Mouse (Mus musculus): Measurements from ENCODE around the gene Ano5. TPM values are rescaled to one million over a fixed set of nuclear protein-coding genes. Genes with fewer than 3 reads are reported as not detected.

Gene Ano5
- total RNA-seq, 1 experiment = 0.22 TPM

DNA sequence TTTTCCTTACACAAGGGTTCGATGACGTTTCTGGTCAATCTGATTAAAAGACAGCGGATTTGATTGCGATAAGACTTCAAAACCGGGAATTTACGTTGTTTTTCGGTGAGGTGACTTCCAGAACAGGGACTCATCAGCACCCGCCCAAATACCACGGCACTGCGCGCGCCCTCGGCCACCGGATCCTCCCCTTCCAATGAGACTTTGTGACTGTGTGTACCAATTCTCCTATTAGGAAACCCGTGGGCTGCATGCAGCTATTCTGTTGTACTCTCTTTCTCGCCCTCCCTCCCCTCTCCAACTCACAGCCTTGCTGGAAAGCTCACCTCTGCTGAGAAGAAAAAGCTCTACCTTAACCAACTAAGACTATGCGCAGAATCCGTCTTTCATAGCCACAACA, 111.4 kb downstream of the Ano5 start:
- in situ Hi-C loops (cut with MboI; ENCODE audit: low sequenced_read_pairs in 2 of 2, unreplicated experiment in 2 of 2) = no loop called here

DNA sequence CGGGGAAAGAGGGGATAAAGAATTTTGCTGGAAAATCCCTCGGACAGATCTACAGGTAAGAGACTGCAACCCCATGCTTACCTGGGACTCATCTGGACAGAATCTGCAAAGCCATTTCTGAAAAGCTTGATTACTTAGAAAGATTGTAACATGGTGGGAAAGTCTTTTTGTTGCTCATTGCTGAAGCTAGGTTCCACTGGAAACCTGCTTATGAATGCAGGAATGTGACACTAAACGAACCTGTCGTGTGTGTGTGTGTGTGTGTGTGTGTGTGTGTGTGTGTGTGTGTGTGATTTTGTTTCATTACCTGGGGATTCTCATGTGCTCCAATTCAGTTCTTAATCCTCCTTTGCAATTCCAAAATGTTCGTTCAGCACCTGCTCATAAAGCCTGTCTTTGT, 111.8 kb downstream of the Ano5 start:
- no peaks in the 10 kb centered on the region for H3K36me3 ChIP-seq (ENCODE audit: control insufficient read depth, insufficient read depth, low read length, poor library complexity, severe bottlenecking)
- H3K27ac ChIP-seq (ENCODE audit: insufficient read depth, low read depth, low read length, poor library complexity, severe bottlenecking) = no peak overlapping the region
- no peak for TF ChIP-seq ZNF384 (IDR thresholded peaks at IDR 0.05; ENCODE audit: low read depth, low read length)
- TF ChIP-seq MAFK (IDR thresholded peaks at IDR 0.05; ENCODE audit: insufficient read depth, low read depth, low read length) = no peak
- no peak for TF ChIP-seq CHD2 (IDR thresholded peaks at IDR 0.05; ENCODE audit: low read depth, low read length)
- TF ChIP-seq HCFC1 (IDR thresholded peaks at IDR 0.05; ENCODE audit: borderline replicate concordance, insufficient read depth, low read length) = no peak
- TF ChIP-seq ZC3H11A (IDR thresholded peaks at IDR 0.05; ENCODE audit: borderline replicate concordance, low read depth, low read length) = no peak
- no peak overlapping the region for H3K4me3 ChIP-seq (ENCODE audit: insufficient read depth in 1 of 2, low read depth in 1 of 2, low read length in 2 of 2, poor library complexity in 1 of 2, severe bottlenecking in 1 of 2)
- no peak overlapping the region for H3K9ac ChIP-seq (ENCODE audit: insufficient read depth, low read depth, low read length, poor library complexity, severe bottlenecking)
- in situ Hi-C loops (cut with MboI; ENCODE audit: low sequenced_read_pairs in 2 of 2, unreplicated experiment in 2 of 2) = no loop called here
- no peak for DNase-seq (ENCODE audit: low read depth, low spot score)
- H3K4me1 ChIP-seq (ENCODE audit: control insufficient read depth in 2 of 2, insufficient read depth in 2 of 2, low read length in 2 of 2, poor library complexity in 1 of 2) = no peaks in the 10 kb centered on the region
- H3K9me3 ChIP-seq (ENCODE audit: control insufficient read depth, insufficient read depth, low read depth, low read length) = no peaks in the 10 kb centered on the region

More for the DNA sequence above, 111.4 kb downstream of the Ano5 start:
- H3K27ac ChIP-seq (ENCODE audit: insufficient read depth, low read depth, low read length, poor library complexity, severe bottlenecking) = no peak overlapping the region
- DNase-seq (ENCODE audit: low read depth, low spot score) = no peak
- no peaks in the 10 kb centered on the region for H3K9me3 ChIP-seq (ENCODE audit: control insufficient read depth, insufficient read depth, low read depth, low read length)
- no peaks in the 10 kb centered on the region for H3K36me3 ChIP-seq (ENCODE audit: control insufficient read depth, insufficient read depth, low read length, poor library complexity, severe bottlenecking)
- TF ChIP-seq ZNF384 (IDR thresholded peaks at IDR 0.05; ENCODE audit: low read depth, low read length) (no peak), CHD2 (IDR thresholded peaks at IDR 0.05; ENCODE audit: low read depth, low read length) (no peak), HCFC1 (IDR thresholded peaks at IDR 0.05; ENCODE audit: borderline replicate concordance, insufficient read depth, low read length) (no peak), MAFK (IDR thresholded peaks at IDR 0.05; ENCODE audit: insufficient read depth, low read depth, low read length) (no peak), ZC3H11A (IDR thresholded peaks at IDR 0.05; ENCODE audit: borderline replicate concordance, low read depth, low read length) (no peak)
- no peaks in the 10 kb centered on the region; a peak in 1 of 4 replicates for H3K4me1 ChIP-seq (ENCODE audit: control insufficient read depth in 2 of 2, insufficient read depth in 2 of 2, low read length in 2 of 2, poor library complexity in 1 of 2)
- peak overlapping the region; percentile 44 to 60; a peak in 3 of 4 replicates for H3K4me3 ChIP-seq (ENCODE audit: insufficient read depth in 1 of 2, low read depth in 1 of 2, low read length in 2 of 2, poor library complexity in 1 of 2, severe bottlenecking in 1 of 2)
- no peak overlapping the region for H3K9ac ChIP-seq (ENCODE audit: insufficient read depth, low read depth, low read length, poor library complexity, severe bottlenecking)

DNA sequence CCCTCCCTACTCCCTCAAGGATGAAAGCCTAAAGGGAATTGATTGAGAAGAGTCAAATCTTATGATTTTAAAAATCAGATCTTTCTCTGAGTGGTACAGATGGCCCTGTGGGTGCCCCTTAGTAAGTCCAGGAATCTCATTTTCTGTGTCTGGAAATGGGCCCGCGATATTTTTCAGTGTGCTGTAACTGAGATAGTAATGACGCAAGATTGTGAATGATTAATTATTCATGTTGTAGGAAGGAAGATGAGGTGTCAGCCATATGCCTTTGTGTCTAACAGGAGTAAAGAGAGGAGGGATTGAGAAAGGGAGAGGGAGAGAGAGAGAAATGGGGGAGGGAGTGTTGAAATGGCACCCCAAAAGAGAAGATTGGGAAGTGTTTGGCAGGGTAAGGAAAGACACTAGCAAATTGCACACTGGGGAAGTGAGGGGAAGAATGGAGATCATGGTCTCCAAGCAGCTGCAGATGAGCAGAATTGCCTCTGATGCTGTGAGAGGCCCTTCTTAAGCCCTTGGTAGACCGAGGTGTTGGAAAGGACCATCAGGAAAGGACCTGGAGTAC, 113.6 kb downstream of the Ano5 start:
- Histone ChIP-seq H3K36me3 (ENCODE audit: control insufficient read depth, insufficient read depth, low read length, poor library complexity, severe bottlenecking) (no peaks in the 10 kb centered on the region), H3K9me3 (ENCODE audit: control insufficient read depth, insufficient read depth, low read depth, low read length) (no peaks in the 10 kb centered on the region), H3K9ac (ENCODE audit: insufficient read depth, low read depth, low read length, poor library complexity, severe bottlenecking) (no peak overlapping the region), H3K4me1 (ENCODE audit: control insufficient read depth in 2 of 2, insufficient read depth in 2 of 2, low read length in 2 of 2, poor library complexity in 1 of 2) (no peaks in the 10 kb centered on the region), H3K4me3 (ENCODE audit: insufficient read depth in 1 of 2, low read depth in 1 of 2, low read length in 2 of 2, poor library complexity in 1 of 2, severe bottlenecking in 1 of 2) (no peak overlapping the region), H3K27ac (ENCODE audit: insufficient read depth, low read depth, low read length, poor library complexity, severe bottlenecking) (no peak overlapping the region)
- in situ Hi-C loops (cut with MboI; ENCODE audit: low sequenced_read_pairs in 2 of 2, unreplicated experiment in 2 of 2) = no loop called here
- TF ChIP-seq ZNF384 (IDR thresholded peaks at IDR 0.05; ENCODE audit: low read depth, low read length) = no peak
- TF ChIP-seq ZC3H11A (IDR thresholded peaks at IDR 0.05; ENCODE audit: borderline replicate concordance, low read depth, low read length) = no peak
- TF ChIP-seq HCFC1 (IDR thresholded peaks at IDR 0.05; ENCODE audit: borderline replicate concordance, insufficient read depth, low read length) = no peak
- TF ChIP-seq MAFK (IDR thresholded peaks at IDR 0.05; ENCODE audit: insufficient read depth, low read depth, low read length) = no peak
- TF ChIP-seq CHD2 (IDR thresholded peaks at IDR 0.05; ENCODE audit: low read depth, low read length) = no peak
- no peak for DNase-seq (ENCODE audit: low read depth, low spot score)

DNA sequence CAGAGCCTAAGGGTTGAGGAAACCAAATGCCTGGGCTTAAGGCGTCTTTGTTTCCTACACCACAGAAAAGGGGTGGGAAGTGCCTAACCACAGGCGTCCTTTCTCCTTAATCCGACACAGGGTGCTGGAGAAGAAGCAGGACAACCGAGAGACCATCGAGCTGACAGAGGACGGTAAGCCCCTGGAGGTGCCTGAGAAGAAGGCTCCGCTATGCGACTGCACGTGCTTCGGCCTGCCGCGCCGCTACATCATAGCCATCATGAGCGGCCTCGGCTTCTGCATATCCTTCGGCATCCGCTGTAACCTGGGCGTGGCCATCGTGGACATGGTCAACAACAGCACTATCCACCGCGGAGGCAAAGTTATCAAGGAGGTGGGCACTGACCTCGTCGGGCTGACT, 114.3 kb downstream of the Ano5 start:
- Histone ChIP-seq H3K4me3 (ENCODE audit: insufficient read depth in 1 of 2, low read depth in 1 of 2, low read length in 2 of 2, poor library complexity in 1 of 2, severe bottlenecking in 1 of 2) (no peak overlapping the region), H3K9ac (ENCODE audit: insufficient read depth, low read depth, low read length, poor library complexity, severe bottlenecking) (no peak overlapping the region), H3K4me1 (ENCODE audit: control insufficient read depth in 2 of 2, insufficient read depth in 2 of 2, low read length in 2 of 2, poor library complexity in 1 of 2) (no peaks in the 10 kb centered on the region), H3K27ac (ENCODE audit: insufficient read depth, low read depth, low read length, poor library complexity, severe bottlenecking) (no peak overlapping the region), H3K36me3 (ENCODE audit: control insufficient read depth, insufficient read depth, low read length, poor library complexity, severe bottlenecking) (no peaks in the 10 kb centered on the region), H3K9me3 (ENCODE audit: control insufficient read depth, insufficient read depth, low read depth, low read length) (no peaks in the 10 kb centered on the region)
- TF ChIP-seq ZNF384 (IDR thresholded peaks at IDR 0.05; ENCODE audit: low read depth, low read length) (no peak), ZC3H11A (IDR thresholded peaks at IDR 0.05; ENCODE audit: borderline replicate concordance, low read depth, low read length) (no peak), HCFC1 (IDR thresholded peaks at IDR 0.05; ENCODE audit: borderline replicate concordance, insufficient read depth, low read length) (no peak)
- no peak for DNase-seq (ENCODE audit: low read depth, low spot score)
- in situ Hi-C loops (cut with MboI; ENCODE audit: low sequenced_read_pairs in 2 of 2, unreplicated experiment in 2 of 2) = loop anchor here (25.0 kb wide), 2 partner anchors 337 to 362 kb away; no protein-coding TSS in a partner anchor
